Mouse (Mus musculus): ENCODE data around the gene Chrna5. TPM values are rescaled to one million over a fixed set of nuclear protein-coding genes. Genes with fewer than 3 reads are reported as not detected.

Gene Chrna5
- polyA plus RNA-seq, 1 experiment = 0.13 TPM

DNA sequence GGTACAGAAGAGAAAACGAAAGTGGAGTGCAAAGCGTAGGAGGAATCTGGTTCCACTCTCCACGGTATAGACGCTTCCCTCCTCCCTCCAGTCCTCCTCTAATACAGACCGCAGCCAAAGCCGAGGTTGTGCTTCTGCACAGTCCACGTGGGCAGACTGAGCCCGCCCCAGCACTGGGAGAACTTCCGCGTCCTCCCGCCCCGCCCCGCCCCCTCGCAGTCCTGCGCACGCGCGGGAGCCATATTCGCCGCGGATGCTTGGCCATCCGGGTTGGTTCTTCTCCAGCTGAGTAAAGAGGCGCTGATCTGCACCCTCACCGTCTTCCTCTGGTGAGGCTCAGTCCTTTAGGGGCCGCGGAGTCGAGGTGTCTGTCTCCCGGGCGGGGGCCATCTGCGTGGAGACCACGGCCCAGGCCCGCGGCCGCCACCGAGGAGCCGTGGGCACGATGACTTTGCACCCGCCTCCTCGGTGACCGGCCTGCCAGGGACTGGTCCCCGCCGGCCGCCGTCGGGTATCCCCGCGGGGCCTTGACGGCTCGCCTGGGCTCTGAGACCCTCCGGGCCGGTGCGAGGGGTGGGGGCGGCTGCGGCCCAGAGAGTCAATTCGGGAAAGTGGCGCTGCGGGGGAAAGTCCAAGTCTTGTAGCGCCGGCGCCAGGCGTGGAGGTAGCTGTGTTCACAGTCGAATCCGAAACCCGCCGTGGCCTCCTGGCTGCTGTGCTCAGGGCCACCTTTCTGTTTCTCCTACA lies 29.9 kb upstream of the Chrna5 start, which contains the start of the genes Psma4 and AY074887:
TSS of gene Psma4 (plus strand) at position 216 of the 747 bp plus-strand sequence.
TSS of gene AY074887 (minus strand) at position 424 of the 747 bp plus-strand sequence.
- H3K4me1 ChIP-seq (replicated peaks; ENCODE audit: control insufficient read depth, insufficient read depth, low read length) = no peaks in the 10 kb centered on the region; the same call in 1 of the 2 replicates
- WGBS = under 1% methylated on average over 65 of the region's 65 CpGs
- H3K4me3 ChIP-seq (ENCODE audit: control insufficient read depth, insufficient read depth, low read length) = peak within 1 kb of the TSS; percentile 59
- TF ChIP-seq POLR2A (IDR thresholded peaks at IDR 0.05; ENCODE audit: control insufficient read depth, extremely low read depth, insufficient read depth, low read length, poor library complexity) = peak; percentile 83
- 0 out of 2 replicates have a peak, but pooled peaks have one; percentile 31 for TF ChIP-seq CTCF (IDR thresholded peaks at IDR 0.05; ENCODE audit: borderline replicate concordance, control insufficient read depth, extremely low read depth, insufficient read depth, low read length, poor library complexity)
- DNase-seq = peak; percentile 89
- peaks cover 17% of the 10 kb centered on the region for H3K36me3 ChIP-seq (ENCODE audit: control insufficient read depth, insufficient read depth, low read length)
- H3K27me3 ChIP-seq (ENCODE audit: control insufficient read depth, insufficient read depth, low read length) = no peaks in the 10 kb centered on the region
- no peak within 1 kb of the TSS for H3K27ac ChIP-seq (ENCODE audit: control insufficient read depth, insufficient read depth, low read length)

DNA sequence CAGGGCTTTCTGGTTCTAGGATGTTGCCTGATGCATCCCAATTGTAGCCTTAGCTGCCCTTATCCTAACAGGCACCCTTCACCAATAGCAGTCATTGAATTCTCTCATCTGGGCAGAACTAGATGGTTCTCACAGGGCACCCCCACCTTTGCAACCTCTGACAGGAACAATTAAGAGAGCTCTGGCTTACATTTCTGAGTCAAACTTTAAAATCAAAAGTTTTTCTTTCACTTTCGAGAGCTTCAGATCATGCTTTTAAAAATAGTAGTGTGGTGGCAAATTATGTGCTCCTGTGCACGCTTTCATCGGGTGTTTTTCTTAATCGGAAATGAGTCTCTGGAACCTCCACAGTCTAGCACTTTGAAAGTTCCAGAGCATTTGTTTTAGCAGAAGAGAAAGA lies 19.6 kb upstream of the Chrna5 start:
- TF ChIP-seq POLR2A (IDR thresholded peaks at IDR 0.05; ENCODE audit: control insufficient read depth, extremely low read depth, insufficient read depth, low read length, poor library complexity) (no peak), CTCF (IDR thresholded peaks at IDR 0.05; ENCODE audit: borderline replicate concordance, control insufficient read depth, extremely low read depth, insufficient read depth, low read length, poor library complexity) (no peak)
- Histone ChIP-seq H3K27me3 (ENCODE audit: control insufficient read depth, insufficient read depth, low read length) (no peaks in the 10 kb centered on the region), H3K27ac (ENCODE audit: control insufficient read depth, insufficient read depth, low read length) (no peak overlapping the region), H3K4me3 (ENCODE audit: control insufficient read depth, insufficient read depth, low read length) (no peak overlapping the region), H3K4me1 (replicated peaks; ENCODE audit: control insufficient read depth, insufficient read depth, low read length) (peaks cover 2% of the 10 kb centered on the region), H3K36me3 (ENCODE audit: control insufficient read depth, insufficient read depth, low read length) (peaks cover 35% of the 10 kb centered on the region)
- WGBS = 16% methylated on average over 4 of the region's 4 CpGs
- no peak for DNase-seq

DNA sequence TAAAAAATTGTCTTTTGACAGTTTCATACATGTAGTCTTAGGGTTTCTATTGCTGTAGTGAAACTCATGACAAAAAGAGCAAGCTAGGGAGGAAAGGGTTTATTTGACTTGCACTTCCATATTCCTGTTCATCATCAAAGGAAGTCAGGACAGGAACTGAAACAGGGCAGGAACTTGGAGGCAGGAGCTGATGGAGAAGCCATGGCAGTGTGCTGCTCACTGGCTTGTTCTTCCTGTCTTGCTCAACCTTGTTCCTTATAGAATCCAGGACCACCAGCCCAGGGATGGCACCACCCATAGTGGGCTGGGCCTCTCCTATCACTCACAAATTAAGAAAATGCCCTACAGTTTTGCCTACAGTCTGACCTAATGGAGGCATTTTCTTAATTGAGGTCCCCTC lies 17.0 kb upstream of the Chrna5 start:
- Histone ChIP-seq H3K36me3 (ENCODE audit: control insufficient read depth, insufficient read depth, low read length) (peaks cover 10% of the 10 kb centered on the region), H3K27me3 (ENCODE audit: control insufficient read depth, insufficient read depth, low read length) (no peaks in the 10 kb centered on the region), H3K4me3 (ENCODE audit: control insufficient read depth, insufficient read depth, low read length) (no peak overlapping the region), H3K4me1 (replicated peaks; ENCODE audit: control insufficient read depth, insufficient read depth, low read length) (peaks cover 2% of the 10 kb centered on the region), H3K27ac (ENCODE audit: control insufficient read depth, insufficient read depth, low read length) (no peak overlapping the region)
- no peak for DNase-seq
- no peak for TF ChIP-seq CTCF (IDR thresholded peaks at IDR 0.05; ENCODE audit: borderline replicate concordance, control insufficient read depth, extremely low read depth, insufficient read depth, low read length, poor library complexity)
- TF ChIP-seq POLR2A (IDR thresholded peaks at IDR 0.05; ENCODE audit: control insufficient read depth, extremely low read depth, insufficient read depth, low read length, poor library complexity) = no peak

DNA sequence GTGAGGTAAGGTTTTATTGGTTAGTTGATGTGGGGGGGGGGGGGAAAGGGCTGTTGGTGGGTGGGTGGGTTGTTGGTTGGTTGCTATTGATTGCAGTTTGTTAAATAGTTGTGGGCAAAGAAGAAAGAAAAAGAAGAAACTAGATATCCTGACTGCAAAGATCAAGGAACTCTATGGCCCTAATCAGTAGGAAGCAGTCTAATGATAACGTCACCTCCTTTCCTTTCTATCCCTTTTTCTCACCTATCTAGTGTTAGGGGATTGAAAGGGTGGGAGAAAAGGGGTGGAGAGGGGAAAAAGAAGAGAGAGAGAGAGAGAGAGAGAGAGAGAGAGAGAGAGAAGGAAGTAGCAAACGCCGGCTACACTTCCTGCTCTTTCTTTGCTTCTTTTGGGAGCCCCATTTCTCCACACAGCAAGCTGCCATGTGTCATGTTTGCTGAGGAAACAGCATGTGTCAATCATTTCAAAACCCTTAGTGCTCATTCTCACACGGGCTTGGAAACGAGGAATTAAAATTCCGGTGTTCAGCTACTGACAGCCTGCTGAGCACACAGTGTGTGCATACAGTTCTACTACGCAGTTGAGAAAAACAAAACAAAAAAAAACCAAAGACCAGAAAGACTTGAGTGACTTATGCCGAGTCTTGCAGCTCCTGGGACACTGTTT lies 10.6 kb upstream of the Chrna5 start:
- no peak for TF ChIP-seq CTCF (IDR thresholded peaks at IDR 0.05; ENCODE audit: borderline replicate concordance, control insufficient read depth, extremely low read depth, insufficient read depth, low read length, poor library complexity)
- no peak for TF ChIP-seq POLR2A (IDR thresholded peaks at IDR 0.05; ENCODE audit: control insufficient read depth, extremely low read depth, insufficient read depth, low read length, poor library complexity)
- Histone ChIP-seq H3K4me3 (ENCODE audit: control insufficient read depth, insufficient read depth, low read length) (no peak overlapping the region), H3K36me3 (ENCODE audit: control insufficient read depth, insufficient read depth, low read length) (no peaks in the 10 kb centered on the region), H3K4me1 (replicated peaks; ENCODE audit: control insufficient read depth, insufficient read depth, low read length) (no peaks in the 10 kb centered on the region), H3K27me3 (ENCODE audit: control insufficient read depth, insufficient read depth, low read length) (no peaks in the 10 kb centered on the region), H3K27ac (ENCODE audit: control insufficient read depth, insufficient read depth, low read length) (no peak overlapping the region)
- no peak for DNase-seq
- WGBS = 60% methylated on average over 8 of the region's 8 CpGs

DNA sequence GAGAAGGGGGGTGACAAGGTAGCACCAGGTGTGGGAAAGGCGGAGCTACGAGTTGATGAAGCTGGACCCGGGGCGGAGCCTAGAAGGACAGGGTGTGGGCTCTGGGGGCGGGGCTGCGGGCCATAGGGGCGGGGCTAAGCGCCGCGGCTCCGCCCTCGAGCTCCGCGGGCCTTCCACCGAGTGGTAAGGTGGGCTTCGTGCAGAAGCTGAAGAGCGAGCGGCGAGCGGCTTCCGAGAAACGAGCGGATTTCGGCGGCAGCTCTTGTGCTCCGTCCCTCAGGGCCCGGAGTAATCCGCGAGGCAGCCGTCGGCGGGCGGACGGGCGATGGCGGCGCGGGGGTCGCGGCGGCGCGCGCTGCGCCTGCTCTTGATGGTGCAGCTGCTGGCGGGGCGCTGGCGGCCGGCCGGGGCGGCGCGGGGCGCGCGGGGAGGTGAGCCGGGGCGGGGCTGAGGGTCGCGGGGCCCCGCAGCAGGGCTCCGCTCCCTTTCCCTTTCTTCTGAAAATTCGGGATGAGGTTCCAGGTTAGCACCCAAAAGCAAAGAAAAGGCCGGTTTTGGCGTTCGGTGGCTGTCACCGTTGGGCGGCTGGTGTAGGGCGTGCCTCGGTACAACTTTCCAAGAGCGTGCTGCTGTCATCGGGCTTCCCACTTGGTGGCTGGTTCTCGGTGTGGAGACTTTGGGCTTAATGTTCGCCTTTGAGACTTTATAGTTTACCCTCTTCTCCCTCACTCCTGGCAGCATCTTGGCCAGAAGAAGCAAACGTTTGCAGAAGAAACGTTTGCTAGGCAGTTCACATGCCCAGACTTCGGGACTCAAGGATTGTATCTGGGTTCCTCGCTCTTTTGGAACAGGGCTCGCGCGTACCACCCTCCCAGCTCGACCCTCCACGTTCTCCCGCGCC lies 861 bp downstream of the Chrna5 start:
- Histone ChIP-seq H3K4me1 (replicated peaks; ENCODE audit: control insufficient read depth, insufficient read depth, low read length) (peaks cover 5% of the 10 kb centered on the region; the same call in 1 of the 2 replicates), H3K36me3 (ENCODE audit: control insufficient read depth, insufficient read depth, low read length) (no peaks in the 10 kb centered on the region), H3K27me3 (ENCODE audit: control insufficient read depth, insufficient read depth, low read length) (peaks cover 12% of the 10 kb centered on the region), H3K4me3 (ENCODE audit: control insufficient read depth, insufficient read depth, low read length) (peak overlapping the region; percentile 34), H3K27ac (ENCODE audit: control insufficient read depth, insufficient read depth, low read length) (no peak overlapping the region)
- DNase-seq = peak; percentile 20
- TF ChIP-seq POLR2A (IDR thresholded peaks at IDR 0.05; ENCODE audit: control insufficient read depth, extremely low read depth, insufficient read depth, low read length, poor library complexity) (no peak), CTCF (IDR thresholded peaks at IDR 0.05; ENCODE audit: borderline replicate concordance, control insufficient read depth, extremely low read depth, insufficient read depth, low read length, poor library complexity) (no peak)
- 2% methylated on average over 85 of the region's 85 CpGs for WGBS

DNA sequence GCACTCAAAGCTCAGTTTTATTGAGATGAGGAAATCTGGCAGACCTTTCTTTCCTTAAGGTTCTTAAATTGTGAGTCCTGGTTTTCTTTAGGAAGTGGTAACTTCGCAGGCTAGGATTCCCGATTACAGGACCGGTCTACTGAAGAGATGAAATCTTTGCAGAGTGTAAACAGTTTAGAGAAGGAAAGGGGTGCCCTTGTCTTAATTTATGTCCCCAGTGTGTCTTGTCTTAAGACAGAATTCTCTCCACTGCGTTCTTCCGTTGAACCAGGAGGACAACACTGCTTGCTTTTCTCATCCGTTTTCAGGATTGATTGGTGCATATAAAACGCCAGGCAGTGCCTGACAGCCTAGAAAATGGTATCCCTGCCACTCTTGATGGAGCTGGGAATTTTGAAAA lies 1.7 kb downstream of the Chrna5 start:
- TF ChIP-seq POLR2A (IDR thresholded peaks at IDR 0.05; ENCODE audit: control insufficient read depth, extremely low read depth, insufficient read depth, low read length, poor library complexity) = no peak
- no peak for TF ChIP-seq CTCF (IDR thresholded peaks at IDR 0.05; ENCODE audit: borderline replicate concordance, control insufficient read depth, extremely low read depth, insufficient read depth, low read length, poor library complexity)
- H3K36me3 ChIP-seq (ENCODE audit: control insufficient read depth, insufficient read depth, low read length) = no peaks in the 10 kb centered on the region
- no peak overlapping the region for H3K4me3 ChIP-seq (ENCODE audit: control insufficient read depth, insufficient read depth, low read length)
- 26% methylated on average over 7 of the region's 7 CpGs for WGBS
- peaks cover 12% of the 10 kb centered on the region for H3K27me3 ChIP-seq (ENCODE audit: control insufficient read depth, insufficient read depth, low read length)
- H3K4me1 ChIP-seq (replicated peaks; ENCODE audit: control insufficient read depth, insufficient read depth, low read length) = peaks cover 5% of the 10 kb centered on the region; the same call in 1 of the 2 replicates
- no peak for DNase-seq
- no peak overlapping the region for H3K27ac ChIP-seq (ENCODE audit: control insufficient read depth, insufficient read depth, low read length)
